Mouse (Mus musculus): ENCODE data around the gene Plekho2. TPM values are rescaled to one million over a fixed set of nuclear protein-coding genes. Genes with fewer than 3 reads are reported as not detected.

Plekho2 gene
- total and polyA plus RNA-seq, 3 experiments: 7.6 to 12.9 TPM; not detected in 1

GRCm38 (mm10) chr9:65508449-65508848, 71.4 kb downstream of the Plekho2 start:
- DNase-seq (ENCODE audit: low read depth, low spot score): no peak
- Histone ChIP-seq H3K79me2 (ENCODE audit: control insufficient read depth, insufficient read depth, low read length, poor library complexity) (no peaks in the 10 kb centered on the region), H3K4me3 (ENCODE audit: control insufficient read depth in 1 of 2, insufficient read depth in 1 of 2, low read depth in 2 of 2, low read length in 2 of 2) (no peak overlapping the region), H3K27ac (ENCODE audit: control insufficient read depth, low read depth, low read length) (no peak overlapping the region), H3K27me3 (ENCODE audit: control insufficient read depth in 1 of 2, insufficient read depth in 2 of 2, low read length in 2 of 2) (0 out of 4 replicates have a peak, but pooled peaks cover 0 to 4% of the 10 kb centered on the region in 2 experiments), H3K36me3 (ENCODE audit: control insufficient read depth in 1 of 2, insufficient read depth in 2 of 2, low read length in 2 of 2) (no peaks in the 10 kb centered on the region), H3K9ac (ENCODE audit: control insufficient read depth, low read depth, low read length, poor library complexity, severe bottlenecking) (no peak overlapping the region), H3K4me1 (ENCODE audit: control insufficient read depth in 1 of 2, insufficient read depth in 2 of 2, low read length in 2 of 2) (no peaks in the 10 kb centered on the region), H3K9me3 (replicated peaks; ENCODE audit: insufficient read depth, low read length) (no peaks in the 10 kb centered on the region)
- TF ChIP-seq BHLHE40 (IDR thresholded peaks at IDR 0.05; ENCODE audit: borderline replicate concordance, low read depth, low read length): no peak
- TF ChIP-seq EP300 (IDR thresholded peaks at IDR 0.05; ENCODE audit: low read depth in 1 of 2, low read length in 2 of 2): no peak
- TF ChIP-seq CHD2 (IDR thresholded peaks at IDR 0.05; ENCODE audit: low read length): no peak
- no peak for TF ChIP-seq MYC (IDR thresholded peaks at IDR 0.05; ENCODE audit: low read depth, low read length)
- no peak for TF ChIP-seq ELF1 (IDR thresholded peaks at IDR 0.05; ENCODE audit: low read depth, low read length)
- TF ChIP-seq GATA1 (IDR thresholded peaks at IDR 0.05; ENCODE audit: low read depth, low read length): no peak
- TF ChIP-seq NRF1 (IDR thresholded peaks at IDR 0.05; ENCODE audit: insufficient read depth, low read depth, low read length, poor library complexity, severe bottlenecking): no peak
- TF ChIP-seq NELFE (IDR thresholded peaks at IDR 0.05; ENCODE audit: low read depth, low read length): no peak
- TF ChIP-seq CTCF (IDR thresholded peaks at IDR 0.05 in 2 of 3, conservative IDR thresholded peaks at IDR 0.05 in 1 of 3; ENCODE audit: control insufficient read depth in 1 of 3, insufficient read depth in 1 of 3, low read depth in 2 of 3, low read length in 3 of 3, poor library complexity in 1 of 3, severe bottlenecking in 1 of 3): no peak
- no peak for TF ChIP-seq POLR2AphosphoS5 (IDR thresholded peaks at IDR 0.05; ENCODE audit: borderline replicate concordance, low read depth, low read length)
- no peak for TF ChIP-seq E2F4 (IDR thresholded peaks at IDR 0.05; ENCODE audit: borderline replicate concordance, low read depth, low read length)
- TF ChIP-seq ZNF384 (IDR thresholded peaks at IDR 0.05; ENCODE audit: low read depth, low read length): no peak
- TF ChIP-seq JUND (IDR thresholded peaks at IDR 0.05; ENCODE audit: low read depth, low read length): no peak
- TF ChIP-seq MAFK (IDR thresholded peaks at IDR 0.05; ENCODE audit: borderline replicate concordance, low read depth, low read length): no peak

- H3K4me1 ChIP-seq (ENCODE audit: control insufficient read depth in 1 of 2, insufficient read depth in 2 of 2, low read length in 2 of 2): no peaks in the 10 kb centered on the region
- DNase-seq (ENCODE audit: low read depth, low spot score): no peak
- H3K27me3 ChIP-seq (ENCODE audit: control insufficient read depth in 1 of 2, insufficient read depth in 2 of 2, low read length in 2 of 2): 0 out of 4 replicates have a peak, but pooled peaks cover 0 to 2% of the 10 kb centered on the region in 2 experiments
- no peaks in the 10 kb centered on the region for H3K79me2 ChIP-seq (ENCODE audit: control insufficient read depth, insufficient read depth, low read length, poor library complexity)
- H3K27ac ChIP-seq (ENCODE audit: control insufficient read depth, low read depth, low read length): no peak overlapping the region
- no peaks in the 10 kb centered on the region for H3K9me3 ChIP-seq (replicated peaks; ENCODE audit: insufficient read depth, low read length)
- no peaks in the 10 kb centered on the region for H3K36me3 ChIP-seq (ENCODE audit: control insufficient read depth in 1 of 2, insufficient read depth in 2 of 2, low read length in 2 of 2)
- H3K4me3 ChIP-seq (ENCODE audit: control insufficient read depth in 1 of 2, insufficient read depth in 1 of 2, low read depth in 2 of 2, low read length in 2 of 2): no peak overlapping the region
- no peak overlapping the region for H3K9ac ChIP-seq (ENCODE audit: control insufficient read depth, low read depth, low read length, poor library complexity, severe bottlenecking)
- TF ChIP-seq RAD21 (IDR thresholded peaks at IDR 0.05; ENCODE audit: low read depth, low read length): no peak
- TF ChIP-seq UBTF (IDR thresholded peaks at IDR 0.05; ENCODE audit: borderline replicate concordance, insufficient read depth, low read depth, low read length): no peak
- TF ChIP-seq ZMIZ1 (IDR thresholded peaks at IDR 0.05; ENCODE audit: low read depth, low read length): no peak
- TF ChIP-seq EP300 (IDR thresholded peaks at IDR 0.05; ENCODE audit: low read depth in 1 of 2, low read length in 2 of 2): no peak
- TF ChIP-seq ZKSCAN1 (IDR thresholded peaks at IDR 0.05; ENCODE audit: low read depth, low read length): no peak
- TF ChIP-seq MAX (IDR thresholded peaks at IDR 0.05; ENCODE audit: low read length): no peak
- TF ChIP-seq HCFC1 (IDR thresholded peaks at IDR 0.05; ENCODE audit: low read depth, low read length): no peak
- TF ChIP-seq POLR2A (IDR thresholded peaks at IDR 0.05; ENCODE audit: control insufficient read depth in 1 of 2, insufficient read depth in 1 of 2, low read depth in 1 of 2, low read length in 2 of 2, poor library complexity in 1 of 2): no peak
- no peak for TF ChIP-seq CHD1 (IDR thresholded peaks at IDR 0.05; ENCODE audit: low read depth, low read length)
- TF ChIP-seq GATA1 (IDR thresholded peaks at IDR 0.05; ENCODE audit: low read depth, low read length): no peak
- TF ChIP-seq GABPA (IDR thresholded peaks at IDR 0.05; ENCODE audit: low read depth, low read length): no peak
- TF ChIP-seq MAZ (IDR thresholded peaks at IDR 0.05; ENCODE audit: low read depth, low read length): no peak
- TF ChIP-seq E2F4 (IDR thresholded peaks at IDR 0.05; ENCODE audit: borderline replicate concordance, low read depth, low read length): no peak
- no peak for TF ChIP-seq MAFK (IDR thresholded peaks at IDR 0.05; ENCODE audit: borderline replicate concordance, low read depth, low read length)
- no peak for TF ChIP-seq TBP (IDR thresholded peaks at IDR 0.05; ENCODE audit: low read depth, low read length)
- no peak for TF ChIP-seq NELFE (IDR thresholded peaks at IDR 0.05; ENCODE audit: low read depth, low read length)
These were observed 76.9 kb downstream of the Plekho2 start for GRCm38 (mm10) chr9:65502721-65503505.

Measured in MEL (cell line).